Mouse (Mus musculus): ENCODE measurements around the gene Sun2.

DNA sequence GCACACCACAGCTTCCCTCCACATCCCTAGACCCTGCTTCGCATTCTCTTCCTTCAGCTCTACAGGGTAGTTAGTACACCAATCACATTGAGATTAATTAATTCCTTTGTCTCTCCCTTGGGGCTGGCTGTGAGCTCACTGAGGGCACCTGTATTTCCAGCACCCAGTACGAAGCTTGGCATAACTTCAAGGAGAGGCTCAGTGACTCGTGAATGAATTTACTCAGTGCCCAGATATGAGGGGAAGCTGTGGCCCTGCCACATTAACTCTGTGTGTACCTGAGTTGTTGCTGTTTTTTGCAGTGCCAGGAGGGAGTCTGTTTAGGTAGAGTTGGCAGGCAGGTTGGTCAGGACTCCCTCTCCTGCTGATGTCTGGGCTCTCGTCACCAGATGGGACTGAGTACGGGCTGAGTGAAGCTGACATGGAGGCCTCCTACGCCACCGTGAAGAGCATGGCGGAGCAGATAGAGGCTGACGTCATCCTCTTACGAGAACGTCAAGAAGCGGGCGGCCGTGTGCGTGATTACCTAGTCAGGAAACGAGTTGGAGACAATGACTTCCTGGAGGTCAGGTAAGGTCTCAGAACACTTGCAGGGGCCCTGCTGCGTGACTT lies 35.6 kb downstream of the Sun2 start:
- TF ChIP-seq CTCF (IDR thresholded peaks at IDR 0.05) = no peak
- no peak for TF ChIP-seq POLR2A (IDR thresholded peaks at IDR 0.05; ENCODE audit: insufficient read depth, low read depth, low read length)

Measured in heart, adult 2 months (tissue).